Mouse (Mus musculus) adrenal gland, postnatal 25 days (tissue): ENCODE measurements around the gene Rin1. TPM values are rescaled to one million over a fixed set of nuclear protein-coding genes. Genes with fewer than 3 reads are reported as not detected.
A peak's percentile ranks its signal among the peaks of the same experiment; 100 is the strongest.
"Not testable (repeated sequence)": the region's sequence is repeated elsewhere in the genome, so short reads cannot be mapped to it uniquely, and the experiment has no call there.

ENCODE experiments used
- DNase-seq: peaks from one replicate; pipeline ENCODE4 v3.0.0; 2021; ENCODE audit warnings: mixed read lengths
- long read RNA-seq: library from polyadenylated mRNA; stranded (forward); transcript quantifications from one replicate; pipeline ENCODE4 v2.0.0, GENCODE M21; 2021
- total RNA-seq: library from RNA; stranded (reverse); gene quantifications from 2 replicates; pipeline ENCODE4 v1.2.3, GENCODE M21; 2021

The Rin1 gene
- total RNA-seq, result 5.9 and 6.0 TPM in 2 replicates
- long read RNA-seq, full-length matches to known transcripts, result 2 of 7 reads
- long read RNA-seq, partial matches to known transcripts, result 4 of 7 reads
- long read RNA-seq, other reads (novel, unspliced or antisense), result 1 of 7 reads

DNA sequence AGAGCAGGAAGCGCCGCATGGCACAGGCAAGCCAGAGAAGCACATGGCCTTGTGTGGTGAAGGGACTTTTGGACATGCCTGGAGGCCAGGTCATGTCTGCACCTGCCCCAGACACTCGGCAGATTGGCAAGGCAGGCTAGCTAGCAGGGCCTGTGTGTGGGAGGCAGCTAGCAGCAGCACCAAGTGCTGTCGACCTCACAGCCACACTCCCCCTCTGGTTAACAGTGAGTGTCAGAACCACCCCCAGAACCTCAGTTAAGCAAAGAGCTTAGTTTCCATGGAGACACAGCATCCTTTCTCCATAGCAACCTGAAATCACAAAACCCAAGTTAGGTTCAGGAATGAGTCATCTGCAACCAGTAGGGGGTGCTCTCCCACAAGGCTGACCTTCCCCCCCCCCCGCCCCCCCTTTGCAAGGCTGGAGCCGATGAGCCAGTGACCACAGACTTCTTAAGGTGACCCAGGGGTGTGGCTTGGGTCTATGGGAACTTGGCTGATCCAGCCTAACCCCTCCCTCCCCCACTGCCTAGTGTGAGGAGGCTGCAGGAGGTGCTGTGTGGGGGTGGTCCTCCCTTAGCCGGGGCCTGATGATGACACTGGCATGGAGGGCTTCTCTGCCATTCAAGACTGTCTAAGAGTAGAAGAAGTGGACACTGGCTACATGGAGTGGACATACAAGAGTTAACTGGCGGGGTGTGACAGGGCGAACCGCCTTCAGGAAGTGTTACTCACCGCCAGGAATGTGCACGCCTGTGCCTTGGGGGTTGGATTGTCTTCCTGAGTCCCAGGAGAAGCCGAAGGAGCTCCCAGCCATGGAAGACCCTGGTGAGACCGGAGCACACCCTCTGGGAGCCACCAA lies at the start of gene Rin1:
TSS of gene Rin1 (plus strand) at position 435 of the 859 bp plus-strand sequence.
- DNase-seq, result no peak

DNA sequence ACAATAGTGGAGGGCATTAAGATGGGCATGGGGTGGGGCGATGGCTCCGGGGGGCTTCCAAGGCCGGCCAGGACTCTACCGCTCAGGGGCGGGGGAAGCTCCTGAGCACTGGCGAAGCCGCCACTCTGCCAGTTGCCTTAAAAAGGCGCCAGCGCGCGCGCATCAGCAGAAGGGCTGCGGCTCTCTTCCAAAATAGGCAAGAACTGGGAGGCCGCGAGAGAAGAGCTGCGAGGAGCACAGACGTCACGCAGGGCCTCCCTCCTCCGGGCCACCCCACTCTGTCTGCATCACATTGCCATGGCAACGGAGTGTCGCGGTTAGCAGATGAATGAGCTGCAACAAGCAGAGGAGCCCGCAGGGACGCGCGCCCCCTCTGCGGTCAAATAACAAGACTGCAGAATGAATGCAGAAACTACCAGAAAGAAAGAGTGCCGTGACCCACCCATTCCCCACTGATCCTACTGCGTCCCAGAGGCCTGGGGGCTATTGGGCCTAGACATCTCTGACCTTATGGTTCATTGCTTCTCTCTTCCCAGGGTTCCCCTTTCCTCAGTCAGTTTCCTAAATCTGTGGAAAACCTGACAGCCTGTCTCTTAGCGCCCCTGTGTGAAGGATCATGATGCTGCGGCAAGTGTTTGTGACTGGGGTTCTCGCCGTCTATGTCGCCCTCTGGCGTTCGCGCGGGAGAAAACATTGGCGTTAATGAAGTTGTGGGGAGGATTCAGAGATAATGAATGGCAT lies 48.4 kb upstream of the Rin1 start:
- peak; percentile 81 for DNase-seq

DNA sequence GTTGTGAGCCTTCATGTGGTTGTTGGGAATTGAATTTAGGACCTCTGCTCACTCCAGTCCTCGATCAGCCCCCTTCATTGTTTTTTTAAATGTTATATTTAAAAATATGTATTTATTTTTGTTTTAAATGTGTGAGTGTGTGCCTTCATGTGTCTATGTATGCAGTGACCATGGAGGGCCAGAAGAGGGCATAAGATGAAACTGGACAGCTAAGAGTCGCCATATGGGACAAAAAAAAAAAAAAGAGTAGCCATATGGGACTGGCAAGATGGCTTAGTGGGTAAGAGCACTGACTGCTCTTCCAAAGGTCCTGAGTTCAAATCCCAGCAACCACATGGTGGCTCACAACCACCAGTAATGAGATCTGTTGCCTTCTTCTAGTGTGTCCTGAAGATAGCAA lies 46.6 kb upstream of the Rin1 start:
- DNase-seq, result not testable (repeated sequence)

DNA sequence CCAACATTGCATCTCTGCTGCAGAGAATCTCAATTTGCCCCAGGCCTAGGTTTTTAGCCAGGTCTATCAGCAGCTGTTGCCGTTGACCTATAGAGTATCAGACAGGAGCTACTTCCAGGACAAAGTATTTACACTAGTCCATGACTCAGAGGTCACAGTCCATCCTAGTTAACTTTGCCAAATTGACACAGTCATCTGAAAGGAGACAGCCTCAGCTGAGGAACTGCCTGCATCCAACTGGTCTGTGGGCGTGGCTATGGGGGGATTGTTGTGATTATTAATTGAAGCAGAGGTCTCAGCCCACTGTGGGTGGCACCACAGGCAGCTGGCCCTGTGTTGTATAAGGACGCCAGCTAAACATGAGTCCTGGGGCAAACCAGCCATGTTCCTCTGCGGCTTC lies 45.4 kb upstream of the Rin1 start:
- DNase-seq, result no peak

DNA sequence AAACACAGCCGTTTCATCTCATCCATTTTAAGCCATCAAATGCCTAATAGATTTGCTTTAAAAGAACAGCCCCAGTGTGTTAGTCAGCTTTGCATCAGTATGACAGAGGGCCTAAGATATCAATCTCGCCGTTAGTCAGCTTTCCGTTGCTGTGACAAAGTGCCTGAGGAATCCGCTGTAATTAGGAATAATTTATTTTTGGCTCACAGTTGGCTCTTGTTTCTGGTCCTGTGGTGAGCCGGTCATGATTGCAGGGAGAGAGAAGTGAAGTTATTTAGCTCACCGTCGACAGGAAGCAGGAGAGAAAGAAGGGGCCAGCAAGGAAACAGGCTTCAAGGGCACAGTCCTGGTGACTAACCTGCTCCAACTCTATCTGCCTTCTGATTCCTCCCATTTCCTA lies 37.1 kb upstream of the Rin1 start:
- DNase-seq, result no peak

DNA sequence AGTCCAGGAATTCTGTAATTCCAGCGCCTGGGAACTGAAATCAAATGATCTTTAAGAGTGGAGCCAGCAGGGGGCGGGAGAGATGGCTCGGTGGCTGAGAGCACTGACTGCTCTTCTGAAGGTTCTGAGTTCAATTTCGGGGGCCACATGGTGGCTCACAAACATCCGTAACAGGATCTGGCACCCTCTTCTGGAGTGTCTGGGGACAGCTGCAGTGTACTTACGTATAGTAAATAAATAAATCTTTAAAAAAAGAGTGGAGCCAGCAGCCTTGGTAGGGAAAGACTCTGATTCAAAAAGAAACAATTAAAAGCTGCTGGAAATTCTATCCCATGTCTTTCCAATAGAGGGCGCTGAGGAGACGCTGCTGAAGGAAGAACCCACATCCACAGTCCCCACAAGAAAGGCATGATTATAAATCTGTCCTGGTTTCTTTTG lies 35.3 kb upstream of the Rin1 start:
- no peak for DNase-seq

DNA sequence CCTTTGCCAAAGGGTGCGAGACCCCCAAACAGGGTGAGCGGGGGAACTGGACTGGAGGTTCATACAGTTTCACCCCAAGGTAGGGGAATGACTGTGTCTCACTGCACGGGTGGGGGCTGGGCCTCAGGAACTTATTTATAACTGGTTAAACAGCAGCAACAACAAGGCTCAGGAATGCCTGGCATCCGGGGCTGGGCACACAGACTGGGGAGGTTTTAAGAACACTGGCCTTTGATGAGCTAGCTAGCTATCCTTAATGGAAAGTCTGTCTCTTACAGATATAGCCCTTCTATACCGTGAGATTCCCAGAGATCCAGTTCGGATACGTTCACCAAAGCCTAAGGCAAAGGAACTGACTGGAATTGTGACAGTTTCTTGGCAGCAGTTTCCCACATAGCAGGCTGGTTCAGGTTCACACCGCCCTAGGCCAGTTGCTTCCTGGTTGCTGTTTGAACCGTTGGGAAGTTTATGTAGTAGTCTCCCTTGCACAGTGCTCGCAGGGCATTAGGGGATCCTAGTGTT lies 34.0 kb upstream of the Rin1 start:
- DNase-seq, result no peak

DNA sequence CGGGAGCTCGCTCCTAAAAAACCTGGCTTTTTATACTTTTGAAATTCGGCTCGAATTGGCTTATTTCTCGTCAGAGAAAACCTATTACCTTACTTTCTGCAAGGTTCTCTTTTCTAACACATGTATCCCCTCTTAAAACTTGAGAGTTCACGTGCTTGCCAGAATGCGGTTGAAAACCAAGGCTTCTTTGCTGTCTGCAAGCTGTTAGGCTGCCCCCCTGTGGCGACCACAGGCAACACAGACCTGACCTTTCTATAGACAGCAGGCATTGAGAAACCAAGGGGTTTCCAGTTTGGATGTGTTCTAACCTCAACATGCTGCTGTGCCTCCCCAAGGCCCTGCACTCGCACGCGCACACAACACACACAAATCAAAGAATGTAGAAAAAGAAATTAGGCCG lies 33.5 kb upstream of the Rin1 start:
- DNase-seq, result peak; percentile 72

DNA sequence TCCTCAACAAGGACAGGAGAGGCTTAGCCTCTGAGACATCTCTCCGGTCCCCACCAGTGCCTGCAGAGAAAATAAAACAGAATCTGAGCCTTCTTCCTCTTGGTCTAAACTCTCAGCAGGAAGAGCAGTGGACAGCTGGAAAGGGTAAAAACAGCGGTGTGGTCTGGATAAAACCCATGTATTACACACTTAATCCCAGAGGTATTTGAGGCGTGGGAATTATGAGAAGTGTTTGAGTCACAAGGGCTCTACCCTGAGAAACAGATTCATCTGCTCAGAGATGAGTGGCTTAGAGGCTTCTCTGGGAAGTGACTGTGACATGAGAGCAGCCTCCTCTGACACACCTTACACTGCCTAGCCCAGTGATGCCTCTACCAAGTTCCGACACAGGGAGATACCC lies 32.7 kb upstream of the Rin1 start:
- no peak for DNase-seq

DNA sequence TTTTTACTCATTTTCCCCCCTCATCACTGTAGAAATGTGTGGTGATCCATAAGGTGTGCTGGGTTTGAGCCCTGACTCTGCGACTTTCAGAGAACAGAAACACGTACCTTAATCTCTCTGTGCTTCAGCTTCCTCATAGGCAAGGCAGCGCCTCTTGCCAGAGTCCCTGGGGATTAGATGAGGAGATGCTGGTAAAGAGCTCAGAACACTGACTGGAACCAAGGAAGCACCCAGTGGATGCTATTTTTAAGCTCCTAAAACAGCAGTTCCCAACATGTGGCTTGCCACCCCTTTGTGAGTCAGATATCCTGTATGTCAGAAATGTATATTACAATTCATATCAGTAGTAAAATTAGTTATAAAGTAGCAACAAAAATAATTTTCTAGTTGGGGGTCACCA lies 32.1 kb upstream of the Rin1 start:
- no peak for DNase-seq

DNA sequence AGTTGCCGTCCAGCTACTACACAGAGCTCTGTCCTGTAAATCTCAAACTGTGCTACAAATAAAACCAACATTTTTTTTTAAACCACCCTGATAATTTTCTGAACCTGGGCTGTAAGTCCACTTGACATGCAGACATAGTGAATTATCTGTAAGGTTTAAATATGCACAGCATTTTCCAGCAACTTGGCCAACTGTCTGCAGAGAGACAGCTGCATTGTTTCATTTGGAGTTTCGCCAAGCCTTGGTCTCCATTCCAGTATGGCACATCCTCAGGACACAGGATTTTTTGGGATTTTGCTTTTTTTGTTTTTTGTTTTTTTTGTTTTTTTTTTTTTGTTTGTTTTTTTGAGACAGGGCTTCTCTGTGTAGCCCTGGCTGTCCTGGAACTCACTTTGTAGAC lies 28.9 kb upstream of the Rin1 start:
- DNase-seq, result no peak

DNA sequence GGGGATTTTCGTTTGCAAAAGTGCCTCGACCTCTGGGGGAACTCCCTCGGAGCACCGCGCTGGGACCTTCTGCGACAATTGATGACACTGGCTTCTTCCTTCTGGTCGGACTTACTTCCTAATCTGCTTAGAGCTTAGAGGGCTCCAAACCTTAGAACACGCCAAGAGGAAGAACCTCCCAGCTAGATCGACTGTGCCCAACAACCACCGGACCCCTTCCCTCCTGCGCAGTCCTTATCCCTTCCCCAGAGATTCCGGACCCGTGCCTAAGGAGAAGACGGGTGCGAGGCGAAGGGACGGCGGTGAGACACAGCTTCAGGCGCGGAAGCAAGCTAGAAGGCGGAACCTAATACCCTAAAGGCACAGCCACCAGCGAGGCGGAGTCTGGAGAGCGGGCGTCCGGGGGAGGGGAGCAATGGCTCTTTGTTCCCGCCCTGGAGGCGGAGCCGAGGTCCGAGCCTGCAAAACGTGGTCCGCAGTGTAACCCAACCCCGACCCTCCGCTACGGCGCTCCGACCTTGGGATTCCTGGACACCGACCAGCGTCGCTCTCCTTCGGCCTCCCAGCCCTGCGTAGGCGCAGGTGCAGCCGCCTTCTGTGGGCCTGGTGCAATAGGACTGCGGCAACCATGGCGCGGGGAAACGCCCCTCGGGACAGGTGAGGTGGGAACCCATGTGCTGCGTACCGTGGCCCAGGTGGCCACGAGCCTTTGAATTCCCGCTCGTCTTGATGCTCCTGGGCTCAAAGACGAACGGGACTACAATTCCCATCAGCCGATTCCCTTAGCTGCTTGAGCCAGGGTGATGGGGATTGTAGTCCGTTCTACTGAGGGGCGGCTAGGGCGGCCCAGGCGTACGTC lies 26.4 kb upstream of the Rin1 start, which contains the start of gene Slc29a2:
TSS of gene Slc29a2 (plus strand) at position 240 of the 859 bp plus-strand sequence.
- peak; percentile 93 for DNase-seq

DNA sequence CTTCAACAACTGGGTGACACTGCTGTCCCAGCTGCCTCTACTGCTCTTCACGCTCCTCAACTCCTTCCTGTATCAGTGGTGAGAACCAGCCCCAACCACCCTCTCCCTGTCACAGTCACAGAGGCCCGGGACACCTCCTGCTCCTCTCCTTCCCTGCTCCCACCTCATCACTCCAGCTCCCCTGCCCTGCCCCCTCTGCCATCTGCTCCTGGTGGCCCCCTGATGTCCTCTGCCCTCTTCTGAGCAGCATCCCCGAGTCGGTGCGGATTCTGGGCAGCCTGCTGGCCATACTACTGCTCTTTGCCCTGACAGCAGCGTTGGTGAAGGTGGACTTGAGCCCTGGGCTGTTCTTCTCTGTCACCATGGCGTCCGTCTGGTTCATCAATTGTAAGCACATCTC lies 24.2 kb upstream of the Rin1 start:
- DNase-seq, result no peak

DNA sequence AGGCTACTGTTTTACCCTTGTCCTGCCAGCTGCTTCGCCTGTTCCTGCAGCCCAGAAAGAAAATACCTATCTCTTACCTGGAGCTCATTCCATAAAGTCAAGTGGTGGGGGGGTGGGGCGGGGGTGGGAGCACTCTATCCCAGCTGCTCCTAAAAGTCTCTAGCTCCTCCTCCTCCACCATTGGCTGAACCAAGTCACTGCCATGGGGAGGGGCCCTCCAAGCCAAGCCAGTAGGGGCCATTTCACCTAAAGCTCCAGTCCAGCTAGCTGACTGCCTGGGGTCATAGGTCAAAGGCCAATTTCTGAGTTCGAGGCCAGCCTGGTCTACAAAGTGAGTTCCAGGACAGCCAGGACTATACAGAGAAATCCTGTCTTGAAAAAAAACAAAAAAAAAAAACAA lies 17.6 kb upstream of the Rin1 start:
- DNase-seq, result no peak

DNA sequence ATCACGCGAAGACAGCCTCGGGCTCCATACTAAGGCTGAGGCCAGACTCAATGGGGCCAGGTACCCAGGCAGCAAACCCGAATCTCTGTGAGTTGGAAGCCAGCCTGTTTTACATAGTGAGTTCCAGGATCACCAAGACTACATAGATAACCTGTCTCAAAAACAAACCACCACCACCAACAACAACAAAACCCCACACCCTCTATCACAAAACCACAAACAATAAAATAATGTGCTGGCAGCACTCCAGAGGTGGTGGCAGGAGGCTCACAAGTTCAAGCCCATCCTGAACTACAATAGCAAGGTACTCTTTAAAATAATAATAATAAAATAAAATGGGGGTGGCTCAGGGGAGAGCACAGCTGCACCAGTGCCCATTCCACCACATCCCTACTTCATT lies 13.7 kb upstream of the Rin1 start:
- no peak for DNase-seq

DNA sequence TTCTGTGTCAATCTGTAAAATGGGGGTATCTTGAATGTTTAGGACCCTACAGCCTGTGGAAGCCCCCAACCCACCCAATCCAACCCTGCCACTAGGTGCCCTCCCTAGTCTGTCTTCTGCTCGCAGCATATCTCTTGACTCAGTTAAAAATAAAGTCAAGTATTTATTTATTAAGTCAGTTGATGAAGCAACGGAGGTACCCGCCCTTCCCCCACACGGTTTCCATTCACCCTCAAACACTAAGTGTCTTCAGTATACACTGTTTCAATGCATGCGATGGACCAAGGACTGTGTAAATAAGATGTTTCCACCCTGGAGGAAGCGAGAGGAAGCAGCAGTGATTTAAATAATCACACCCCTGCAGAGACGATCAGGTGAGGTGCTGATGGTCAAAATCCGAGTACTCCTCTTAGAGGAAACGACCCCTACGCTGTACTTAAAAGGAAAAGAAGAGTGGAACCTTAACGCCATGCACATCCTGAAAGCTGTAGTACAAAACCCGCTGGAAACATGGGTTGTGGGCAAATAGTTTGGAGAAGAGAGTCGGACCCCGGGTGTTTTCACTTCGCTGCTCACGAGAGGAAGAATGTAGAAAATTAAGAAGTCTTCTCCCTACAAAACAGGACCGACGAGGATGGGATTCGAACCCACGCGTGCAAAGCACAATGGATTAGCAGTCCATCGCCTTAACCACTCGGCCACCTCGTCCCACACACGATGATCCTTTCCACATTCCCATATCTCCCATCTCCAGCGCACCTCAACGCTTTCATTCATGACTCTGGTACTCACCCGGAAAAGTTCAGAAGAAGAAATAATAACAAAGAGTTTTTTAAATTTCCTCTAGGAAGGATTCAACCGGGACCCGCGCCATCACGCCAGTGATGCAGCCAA lies 12.4 kb upstream of the Rin1 start:
- peak; percentile 79 for DNase-seq

DNA sequence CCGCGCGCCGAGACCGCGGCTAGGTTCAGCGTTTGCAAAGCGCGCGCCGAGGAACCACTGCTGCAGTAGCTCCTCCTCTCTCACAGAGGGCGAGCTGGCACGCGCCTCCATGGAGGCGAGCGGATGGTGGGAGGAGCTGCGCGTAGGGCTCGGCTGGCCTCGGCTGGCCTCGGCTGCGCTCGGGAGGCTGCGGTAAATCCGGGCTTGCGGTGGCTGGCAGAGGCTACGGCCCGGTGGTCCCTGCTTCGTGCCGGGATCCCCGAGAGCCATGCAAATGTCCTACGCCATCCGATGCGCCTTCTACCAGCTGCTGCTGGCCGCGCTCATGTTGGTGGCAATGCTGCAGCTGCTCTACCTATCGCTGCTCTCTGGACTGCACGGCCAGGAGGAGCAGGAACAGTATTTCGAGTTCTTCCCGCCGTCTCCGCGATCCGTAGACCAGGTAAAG lies 11.5 kb upstream of the Rin1 start, which contains the start of the genes B4gat1 and AC124502.3:
TSS of gene B4gat1 (plus strand) at position 118 of the 448 bp plus-strand sequence.
TSS of gene AC124502.3 (plus strand) at position 183 of the 448 bp plus-strand sequence.
- peak; percentile 90 for DNase-seq

DNA sequence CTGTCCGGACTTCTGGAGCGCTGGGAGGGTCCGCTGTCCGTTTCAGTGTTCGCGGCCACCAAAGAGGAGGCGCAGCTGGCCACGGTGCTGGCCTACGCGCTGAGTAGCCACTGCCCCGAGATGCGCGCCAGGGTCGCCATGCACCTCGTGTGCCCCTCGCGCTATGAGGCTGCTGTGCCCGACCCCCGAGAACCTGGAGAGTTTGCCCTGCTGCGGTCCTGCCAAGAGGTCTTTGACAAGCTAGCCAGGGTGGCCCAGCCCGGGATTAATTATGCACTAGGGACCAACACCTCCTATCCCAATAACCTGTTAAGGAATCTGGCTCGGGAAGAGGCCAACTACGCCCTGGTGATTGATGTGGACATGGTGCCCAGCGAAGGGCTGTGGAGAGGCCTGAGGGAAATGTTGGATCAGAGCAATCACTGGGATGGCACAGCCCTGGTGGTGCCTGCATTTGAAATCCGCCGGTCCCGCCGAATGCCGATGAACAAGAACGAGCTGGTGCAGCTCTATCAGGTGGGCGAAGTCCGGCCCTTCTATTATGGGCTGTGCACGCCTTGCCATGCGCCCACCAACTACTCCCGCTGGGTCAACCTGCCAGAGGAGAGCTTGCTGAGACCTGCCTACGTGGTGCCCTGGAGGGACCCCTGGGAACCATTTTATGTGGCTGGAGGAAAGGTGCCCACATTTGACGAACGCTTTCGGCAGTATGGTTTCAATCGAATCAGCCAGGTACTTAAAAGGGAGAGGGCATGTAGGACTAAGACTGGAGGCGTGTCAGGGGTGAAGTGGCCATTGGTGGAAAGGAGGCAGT lies 10.8 kb upstream of the Rin1 start:
- no peak for DNase-seq

DNA sequence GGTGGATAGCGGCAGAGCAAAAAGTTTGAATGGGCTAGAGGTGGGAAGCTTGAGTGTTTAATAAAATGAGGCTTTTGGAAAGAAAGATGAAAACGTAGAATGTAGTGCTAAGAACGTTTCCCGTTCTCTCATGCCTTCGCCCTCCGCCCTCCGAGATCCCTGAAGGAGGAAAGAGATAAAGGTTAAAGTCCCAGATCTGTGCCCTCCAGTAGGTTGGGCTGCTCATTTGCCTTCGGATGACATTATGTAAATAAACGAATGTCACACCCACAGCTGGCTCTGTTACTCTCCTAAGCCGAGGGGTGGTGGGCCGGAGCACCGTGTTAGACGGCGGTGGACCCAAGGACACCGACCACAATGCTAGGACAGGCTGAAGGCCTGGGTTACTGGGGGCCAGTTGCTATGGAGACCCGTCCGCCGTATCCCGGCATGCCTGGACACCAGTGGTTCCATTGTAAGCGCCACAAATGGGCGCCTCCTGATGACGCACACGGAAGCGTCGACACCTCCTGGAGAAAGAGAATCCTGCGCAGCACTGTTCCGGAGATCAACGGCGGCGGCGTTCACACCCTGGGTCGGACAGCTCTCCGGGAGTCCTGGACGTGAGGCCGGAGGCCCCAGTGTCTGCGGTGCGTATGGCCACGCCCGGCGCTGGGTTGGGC lies 9.3 kb upstream of the Rin1 start, which contains the start of gene Brms1:
TSS of gene Brms1 (plus strand) at position 493 of the 662 bp plus-strand sequence.
- peak; percentile 89 for DNase-seq
